Mouse (Mus musculus) cerebellum, adult 2 months (tissue): ENCODE measurements around the gene Inpp1. TPM values are rescaled to one million over a fixed set of nuclear protein-coding genes. Genes with fewer than 3 reads are reported as not detected.

Experiments used
- DNase-seq, 2 experiments: peaks; one replicate each; pipeline ENCODE4 v3.0.0; 2021
- H3K27ac ChIP-seq: fragments of 200-500 bp; 2 replicates; pipeline ENCODE4 v1.5.1; 2012; ENCODE audit warnings: low read length, control low read depth, inconsistent platforms; ENCODE audit not compliant: insufficient read depth
- H3K27me3 ChIP-seq: fragments of 200-500 bp; 2 replicates; pipeline ENCODE4 v1.6.1; 2012; ENCODE audit warnings: inconsistent platforms, mild to moderate bottlenecking, low read length, moderate library complexity; ENCODE audit not compliant: control insufficient read depth, insufficient read depth
- H3K4me1 ChIP-seq: fragments of 200-500 bp; 2 replicates; pipeline ENCODE4 v1.6.1; 2011; ENCODE audit warnings: low read length; ENCODE audit not compliant: control insufficient read depth, insufficient read depth
- H3K4me3 ChIP-seq: fragments of 200-500 bp; replicated peaks from 2 replicates; pipeline ENCODE3; 2011; ENCODE audit warnings: mild to moderate bottlenecking, low read depth, low read length, control low read depth; ENCODE audit not compliant: insufficient read depth
- CTCF ChIP-seq: fragments of 200-500 bp; IDR thresholded peaks from 2 replicates; pipeline ENCODE4 v1.5.1; 2011; ENCODE audit warnings: low read depth, mild to moderate bottlenecking, control low read depth, low read length, moderate library complexity, borderline replicate concordance; ENCODE audit not compliant: insufficient read depth
- POLR2A ChIP-seq: fragments of 200-500 bp; IDR thresholded peaks from 2 replicates; pipeline ENCODE4 v1.6.1; 2011; ENCODE audit warnings: low read length, control low read depth, borderline replicate concordance; ENCODE audit not compliant: insufficient read depth
- WGBS: fragments of 180-500 bp; shearing (Covaris S2); methylation state at CpG from one replicate; pipeline ENCODE4 v1.1.7; 2018; 5-methylcytosine and 5-hydroxymethylcytosine counted together
- polyA plus RNA-seq: library from polyadenylated mRNA; depleted of rRNA; stranded (reverse); fragments of >200 nt; gene quantifications from 2 replicates; pipeline ENCODE4 v1.2.3, GENCODE M21; 2012; rRNA removed

Gene Inpp1
- polyA plus RNA-seq, 1 experiment: 43.9 TPM

DNA sequence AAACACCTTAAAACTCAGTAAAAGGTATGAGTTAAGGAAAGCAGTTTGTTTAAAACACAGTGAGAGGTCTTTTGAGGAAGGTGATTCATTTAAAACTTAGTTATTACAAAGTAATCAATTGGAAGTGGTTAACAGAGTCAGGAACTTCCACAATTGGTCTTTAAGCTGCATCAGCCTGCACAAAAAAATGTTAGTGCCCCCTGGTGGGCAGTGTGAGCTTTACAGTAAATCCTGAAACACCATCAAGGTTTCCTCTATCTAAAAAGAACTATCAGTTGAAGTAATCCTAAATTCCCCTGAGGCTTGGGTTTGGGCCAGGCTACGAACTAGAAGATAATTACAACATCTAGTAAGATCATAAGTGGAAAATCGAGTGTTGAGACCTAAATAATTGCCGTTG is 69.2 kb downstream of the Inpp1 start:
- no peaks in the 10 kb centered on the region for H3K4me1 ChIP-seq
- 15% methylated on average over 3 of the region's 3 CpGs for WGBS
- no peak overlapping the region for H3K27ac ChIP-seq
- H3K27me3 ChIP-seq: no peaks in the 10 kb centered on the region
- TF ChIP-seq POLR2A (no peak), CTCF (no peak; the same call in 1 of the 2 replicates)
- H3K4me3 ChIP-seq: no peak overlapping the region
- DNase-seq: peak; percentile 61 to 69

DNA sequence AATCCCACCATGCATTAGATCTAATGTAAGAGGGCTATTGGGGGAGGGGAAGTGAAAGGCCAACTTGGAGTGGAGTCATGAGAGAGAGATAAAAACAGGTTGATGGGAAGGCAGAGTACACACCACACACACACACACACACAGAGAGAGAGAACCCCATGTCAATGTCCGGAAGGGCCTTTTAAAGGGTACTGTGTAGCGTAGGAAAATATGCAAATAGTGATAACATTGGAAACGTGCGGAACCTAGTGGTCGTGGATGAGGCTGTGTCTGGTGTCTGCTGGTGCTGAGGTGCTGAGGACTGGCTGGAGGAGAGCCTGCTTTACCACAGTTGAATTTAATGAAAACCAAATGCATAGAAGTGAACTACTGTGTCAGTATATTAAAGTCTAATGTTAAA is 74.9 kb downstream of the Inpp1 start:
- Histone ChIP-seq H3K4me1 (no peaks in the 10 kb centered on the region), H3K27me3 (no peaks in the 10 kb centered on the region), H3K27ac (no peak overlapping the region), H3K4me3 (no peak overlapping the region)
- TF ChIP-seq POLR2A (no peak), CTCF (no peak)
- 81% methylated on average over 5 of the region's 5 CpGs for WGBS
- no peak for DNase-seq

Other genes starting within 250 kb of the Inpp1 start
- 9.3 and 11.3 TPM in 2 replicates for gene Nemp2, start 187.0 kb downstream of the Inpp1 start, polyA plus RNA-seq
- 48.3 and 51.5 TPM in 2 replicates for gene Mfsd6, start 90.2 kb downstream of the Inpp1 start, polyA plus RNA-seq
- 23.4 and 27.9 TPM in 2 replicates for gene Hibch, start 27.2 kb upstream of the Inpp1 start, polyA plus RNA-seq
- 12.4 and 13.9 TPM in 2 replicates for gene 1700019D03Rik, start 202.5 kb upstream of the Inpp1 start, polyA plus RNA-seq
- gene Mstn, start 244.0 kb upstream of the Inpp1 start, polyA plus RNA-seq: 0.18 and 0.19 TPM in 2 replicates